Mouse (Mus musculus) heart, postnatal 10 days (tissue): ENCODE results near the gene Slc39a8. TPM values are rescaled to one million over a fixed set of nuclear protein-coding genes. Genes with fewer than 3 reads are reported as not detected.

Experiments used
- DNase-seq, 2 experiments: peaks; one replicate each; pipeline ENCODE4 v3.0.0; 2021
- intact Hi-C: fragments of 180-260 bp; cut with DNase I; formaldehyde crosslinking; loops from one replicate; pipeline ENCODE4 v1.15.1; 2025
- total RNA-seq, 2 experiments: library from RNA; stranded (reverse); gene quantifications; 2 replicates each; pipeline ENCODE4 v1.2.3; 2021

Gene Slc39a8
- 1 to 10 TPM; 5.5 to 6.2 TPM for total RNA-seq

DNA sequence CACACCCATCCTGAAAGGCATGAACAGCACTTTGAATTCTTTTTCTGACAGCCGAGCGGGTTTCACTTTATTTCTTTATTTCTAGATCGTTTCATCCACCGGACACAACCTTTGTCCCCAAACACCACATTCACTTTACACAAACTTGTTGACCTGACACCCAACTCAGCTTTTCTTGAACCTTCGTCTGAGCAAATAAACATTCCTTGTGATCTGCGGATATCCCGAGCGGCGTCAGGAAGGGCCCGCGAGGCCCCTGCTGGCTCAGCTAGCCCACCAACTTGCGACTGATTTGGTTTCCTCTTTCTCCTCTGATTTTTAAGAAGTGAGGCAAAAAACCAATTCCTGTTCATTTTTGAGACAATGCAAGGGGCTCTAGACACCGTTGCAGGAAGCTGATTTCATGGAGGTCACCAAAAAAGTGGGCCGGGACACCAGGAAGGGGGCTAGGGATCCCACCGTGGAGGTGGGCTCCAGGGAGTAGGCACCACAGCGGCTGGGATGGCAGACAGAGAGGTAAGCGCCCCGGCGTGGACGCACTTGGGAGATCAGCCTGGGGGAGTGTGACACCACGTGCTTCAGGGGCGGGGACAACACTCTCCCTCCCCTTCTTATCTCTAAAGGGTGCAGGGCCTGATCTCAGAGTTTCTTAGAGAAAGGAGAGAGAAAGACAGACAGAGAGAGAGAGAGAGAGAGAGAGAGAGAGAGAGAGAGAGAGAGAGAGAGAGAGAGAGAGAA lies at the start of gene Slc39a8:
Gene Slc39a8 (plus strand): TSS at position 264 of the 738 bp plus-strand sequence.
- intact Hi-C loops = no loop called here
- DNase-seq = peak; percentile 77 to 82

DNA sequence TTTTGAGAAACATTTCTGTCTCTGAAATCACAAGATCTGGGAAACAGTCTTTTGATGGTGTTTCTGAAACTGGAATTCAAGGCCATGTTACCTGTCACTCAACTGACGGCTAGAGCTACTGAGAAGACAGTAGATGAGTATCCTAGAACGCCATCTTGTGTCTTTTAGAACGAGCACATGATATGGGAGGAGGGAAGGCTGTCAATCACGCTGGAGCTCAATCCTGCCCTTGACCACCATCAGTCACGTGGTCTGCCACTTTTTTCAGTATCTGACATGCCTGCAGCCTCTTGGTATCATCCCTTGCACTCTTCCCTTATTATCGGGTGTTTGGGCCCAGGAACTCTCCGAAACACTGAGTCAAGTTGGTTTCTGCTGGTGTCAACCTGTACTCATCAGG lies 40.0 kb upstream of the Slc39a8 start:
- intact Hi-C loops = no loop called here
- DNase-seq = no peak

DNA sequence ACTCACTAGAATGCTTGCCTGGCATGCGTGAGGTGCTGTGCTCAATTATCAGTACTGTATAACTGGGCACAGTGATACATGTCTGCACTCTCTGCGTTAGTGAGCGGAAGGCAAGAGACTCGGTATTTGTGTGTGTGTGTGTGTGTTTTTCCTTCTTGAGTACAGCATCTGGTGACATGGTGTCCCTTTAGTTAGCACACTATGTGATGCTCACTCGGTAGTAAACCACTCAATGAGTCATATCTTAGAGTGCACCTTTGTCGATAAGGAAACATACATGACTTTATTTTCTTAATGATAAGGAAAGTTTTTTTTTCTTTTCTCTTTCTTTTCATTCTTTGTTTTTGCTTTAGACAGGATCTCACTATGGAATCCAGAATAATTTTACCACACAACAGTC lies 29.0 kb upstream of the Slc39a8 start:
- intact Hi-C loops = no loop called here
- DNase-seq = no peak

DNA sequence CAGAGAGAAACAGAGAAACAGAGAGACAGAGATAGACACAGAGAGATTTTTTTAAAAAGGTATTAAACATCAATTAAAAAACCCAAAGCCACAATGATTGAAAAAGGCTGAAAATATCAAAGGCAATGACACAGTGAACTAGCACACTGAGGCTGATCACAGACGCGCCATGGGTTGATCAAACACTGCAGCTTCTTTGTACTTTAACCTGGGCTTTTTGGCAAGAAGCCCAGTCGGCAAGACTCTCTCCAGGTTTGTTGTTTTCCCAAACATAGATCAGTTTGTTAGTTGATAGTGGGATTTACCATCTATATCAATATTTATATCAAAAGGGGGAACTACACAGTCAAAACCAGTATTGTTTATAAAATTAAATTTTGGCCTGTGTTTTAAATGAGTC lies 26.8 kb upstream of the Slc39a8 start:
- intact Hi-C loops = no loop called here
- DNase-seq = no peak

DNA sequence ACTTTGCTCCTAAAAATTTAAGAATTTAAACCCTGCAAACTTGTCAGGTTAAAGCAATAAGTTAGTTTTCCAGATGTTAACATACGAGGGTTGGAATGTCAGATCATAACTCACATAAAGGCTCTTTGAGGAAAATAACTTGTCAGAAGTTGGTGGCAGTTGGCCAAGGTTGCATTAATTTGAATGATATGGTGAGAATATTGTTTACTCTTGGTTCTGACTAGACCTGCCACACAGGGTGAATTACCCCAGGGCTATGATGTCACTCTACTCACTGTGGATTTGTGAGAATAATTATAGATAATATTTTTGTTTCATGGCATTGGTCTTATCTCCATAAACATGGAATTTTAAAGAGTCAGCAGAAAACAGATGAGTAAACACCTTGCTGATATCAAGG lies 26.4 kb upstream of the Slc39a8 start:
- no peak for DNase-seq
- intact Hi-C loops = no loop called here

DNA sequence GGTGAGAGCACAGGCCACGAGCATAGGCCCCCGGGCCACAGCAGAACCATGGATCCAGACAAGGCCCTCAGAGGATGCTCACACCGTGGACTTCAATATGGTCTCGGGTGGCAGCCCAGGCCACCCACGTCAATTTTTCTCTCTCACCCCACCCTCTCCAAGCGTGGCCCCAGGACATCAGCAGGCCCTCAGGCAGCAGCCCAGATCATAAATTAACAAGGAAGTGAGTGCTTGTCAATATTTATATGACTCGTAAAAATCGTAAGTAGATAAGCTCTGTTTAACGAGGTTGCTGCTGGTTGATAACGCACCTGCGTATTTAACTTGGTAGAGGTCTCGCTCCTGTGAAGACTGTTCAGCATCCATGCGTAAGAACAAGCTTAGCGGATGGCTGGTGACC lies 10.4 kb upstream of the Slc39a8 start:
- intact Hi-C loops = no loop called here
- no peak for DNase-seq

DNA sequence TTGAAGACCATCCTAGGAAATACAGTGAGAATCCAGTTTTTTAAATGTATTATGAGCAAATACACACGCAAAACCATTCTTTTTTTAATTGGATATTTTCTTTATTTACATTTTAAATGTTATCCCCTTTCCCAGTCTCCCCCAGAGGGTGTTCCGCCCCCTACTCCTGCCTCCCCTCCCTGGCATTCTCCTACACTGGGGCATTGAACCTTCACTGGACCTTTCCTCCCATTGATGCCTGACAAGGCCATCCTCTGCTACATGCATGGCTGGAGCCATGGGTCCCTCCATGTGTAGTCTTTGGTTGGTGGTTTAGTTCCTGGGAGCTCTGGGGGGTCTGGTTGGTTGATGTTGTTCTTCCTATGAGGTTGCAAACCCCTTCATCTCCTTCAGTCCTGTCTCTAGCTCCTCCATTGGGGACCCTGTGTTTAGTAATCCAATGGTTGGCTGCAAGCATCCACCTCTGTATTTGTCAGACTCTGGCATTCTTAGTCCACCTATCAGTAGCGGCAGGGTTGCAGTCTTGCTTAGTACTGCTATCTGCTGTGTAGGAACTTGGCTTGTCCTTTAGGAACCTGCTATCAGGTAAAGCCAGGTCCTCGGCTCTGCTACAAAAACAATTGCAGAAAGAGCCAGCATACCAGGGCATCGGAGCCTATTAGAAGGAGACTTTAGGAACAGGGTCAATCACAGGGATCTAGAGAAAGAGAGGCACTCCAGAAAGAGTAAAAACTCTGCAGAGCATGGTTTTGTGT lies 8.9 kb upstream of the Slc39a8 start:
- intact Hi-C loops = no loop called here
- no peak for DNase-seq

DNA sequence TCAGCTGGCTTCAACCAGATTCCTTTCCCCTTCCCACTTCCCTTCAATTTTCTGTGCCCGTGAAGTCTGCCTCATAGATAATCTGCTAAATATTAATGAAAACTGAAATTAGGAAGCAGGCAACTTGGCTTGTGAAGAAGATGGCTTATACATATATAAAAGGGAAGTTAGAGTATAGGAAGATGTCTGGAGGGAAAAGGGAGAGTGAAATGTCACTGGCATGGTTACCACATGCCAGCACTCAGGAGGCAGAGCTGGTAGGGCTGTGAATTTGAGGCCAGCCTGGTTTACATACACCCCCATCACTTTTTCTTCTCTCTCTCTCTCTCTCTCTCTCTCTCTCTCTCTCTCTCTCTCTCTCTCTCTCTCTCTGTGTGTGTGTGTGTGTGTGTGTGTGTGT lies 8.0 kb upstream of the Slc39a8 start:
- no peak for DNase-seq
- intact Hi-C loops = no loop called here

DNA sequence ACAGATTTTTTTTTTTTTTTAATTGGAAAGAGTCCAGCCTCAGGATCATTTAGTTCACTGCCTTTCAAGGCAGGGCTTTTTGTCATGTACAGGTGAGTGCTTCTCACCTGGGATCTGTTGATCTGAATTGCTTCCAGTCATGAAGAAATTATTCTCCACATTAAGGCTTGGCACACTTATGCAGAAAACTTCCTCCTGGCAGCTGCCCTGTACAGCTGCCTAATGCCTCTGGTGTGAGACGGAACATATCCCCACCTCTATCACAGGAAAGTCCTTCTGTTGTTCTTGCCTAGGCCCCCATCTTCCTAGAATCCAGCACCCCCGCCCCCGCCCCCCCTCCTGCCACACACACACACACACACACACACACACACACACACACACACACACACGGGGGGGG lies 643 bp upstream of the Slc39a8 start:
- intact Hi-C loops = no loop called here
- peak in 1 of 2 experiments; percentile 5 for DNase-seq

DNA sequence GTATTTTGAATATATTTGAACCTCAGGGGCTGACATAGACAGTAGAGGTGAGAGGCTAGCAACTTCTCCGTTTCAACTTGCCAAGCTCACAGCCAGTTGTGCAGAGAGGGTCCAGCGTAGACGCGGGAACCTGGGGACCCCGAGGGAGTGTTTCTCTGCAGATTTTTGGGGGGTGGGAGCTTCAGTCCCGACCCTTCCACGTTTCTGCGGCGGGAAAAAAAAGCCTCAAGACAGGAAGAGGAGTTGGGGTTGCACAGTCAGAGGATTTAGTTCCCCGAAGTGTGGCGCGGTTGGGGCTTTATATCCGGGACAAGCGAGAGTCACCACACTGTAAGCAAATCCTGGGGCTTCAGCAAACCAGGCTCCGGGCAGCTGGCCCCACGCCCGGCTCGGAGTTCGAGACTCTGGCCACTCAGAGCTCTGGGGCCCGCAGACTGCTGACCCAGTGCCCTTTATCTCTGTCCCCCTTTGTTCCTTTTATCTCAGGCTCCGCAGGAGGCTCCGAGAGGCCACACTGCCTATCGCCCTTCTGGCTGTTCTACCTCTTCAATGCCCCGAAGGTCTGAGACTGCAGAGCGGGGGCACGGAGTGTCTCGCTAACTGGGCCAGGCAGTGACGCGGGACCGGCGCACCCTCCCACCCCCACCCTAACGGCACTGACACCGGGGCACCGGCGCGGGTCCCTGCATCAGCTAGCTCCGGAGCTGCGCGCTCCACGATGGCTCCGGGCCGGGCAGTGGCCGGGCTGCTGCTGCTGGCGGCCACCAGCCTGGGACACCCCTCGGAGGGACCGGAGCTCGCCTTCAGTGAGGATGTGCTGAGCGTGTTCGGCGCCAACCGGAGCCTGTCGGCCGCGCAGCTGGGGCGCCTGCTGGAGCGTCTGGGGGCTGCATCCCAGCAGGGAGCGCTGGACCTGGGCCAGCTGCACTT lies 940 bp downstream of the Slc39a8 start:
- peak; percentile 40 to 52 for DNase-seq
- intact Hi-C loops = no loop called here

DNA sequence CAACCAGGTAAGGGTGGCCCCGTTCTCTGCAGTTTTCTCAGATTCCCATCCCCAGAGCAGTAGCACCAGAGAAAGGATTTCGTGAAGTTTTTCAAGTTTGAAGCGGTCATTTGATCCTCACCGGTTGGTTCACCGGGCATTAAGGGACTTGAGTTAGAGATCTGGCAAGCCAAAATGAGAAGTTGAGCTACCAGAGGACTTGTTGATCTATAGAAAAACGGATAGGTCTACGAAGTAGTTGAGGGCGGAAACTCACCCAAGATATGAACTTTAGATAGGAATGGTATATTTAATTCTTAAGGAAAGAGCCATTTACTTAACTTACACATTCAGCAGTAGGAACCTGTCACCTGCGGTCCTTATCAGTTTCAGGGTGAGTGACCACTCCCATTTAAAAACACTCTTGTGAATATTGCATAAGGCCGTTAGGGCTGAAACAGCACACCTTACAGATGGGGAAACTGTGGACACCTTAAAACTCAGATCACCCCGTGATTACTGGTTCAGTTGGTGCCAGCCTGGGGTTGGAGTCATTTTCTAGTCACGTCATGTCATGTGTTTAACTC lies 1.7 kb downstream of the Slc39a8 start:
- DNase-seq = no peak
- intact Hi-C loops = no loop called here

DNA sequence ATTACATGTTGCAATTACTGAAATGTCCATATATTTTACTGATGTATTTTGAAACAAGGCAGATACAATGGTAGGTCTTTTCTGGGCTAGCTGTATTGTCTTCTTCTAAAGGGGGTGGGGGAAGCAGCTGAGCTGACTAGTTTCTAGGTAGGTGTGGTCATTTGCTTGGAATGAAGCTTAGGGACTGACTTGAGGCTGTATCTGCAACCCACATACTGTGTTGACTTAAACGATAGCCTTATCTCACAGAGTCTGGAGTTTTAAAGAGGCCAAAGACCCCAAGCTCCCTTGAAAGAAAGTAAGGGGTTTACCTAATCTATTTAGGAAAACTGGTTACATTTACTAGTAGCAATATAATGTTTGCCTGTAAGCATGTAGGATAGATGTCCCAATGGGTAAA lies 2.9 kb downstream of the Slc39a8 start:
- intact Hi-C loops = no loop called here

DNA sequence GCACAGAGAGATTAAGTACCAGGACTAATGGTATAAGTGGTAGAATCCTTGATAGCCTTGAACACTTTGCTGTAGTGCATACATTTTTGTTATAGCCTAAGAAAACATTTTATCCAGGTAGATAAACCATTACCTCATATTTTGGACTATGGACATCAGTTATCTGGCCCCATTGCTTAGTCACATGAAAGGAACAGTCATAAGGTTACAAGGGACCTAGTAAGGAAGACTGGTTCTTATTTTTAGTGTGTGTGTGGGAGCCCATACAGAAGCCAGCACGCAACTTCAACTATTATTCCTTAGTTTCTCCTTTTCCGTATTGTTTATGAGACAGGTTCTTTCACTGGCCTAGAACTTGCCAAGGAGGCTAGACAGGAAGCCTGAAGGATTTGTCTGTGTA lies 7.4 kb downstream of the Slc39a8 start:
- intact Hi-C loops = no loop called here
- DNase-seq = no peak

More for the DNA sequence above, 2.9 kb downstream of the Slc39a8 start:
- no peak for DNase-seq

DNA sequence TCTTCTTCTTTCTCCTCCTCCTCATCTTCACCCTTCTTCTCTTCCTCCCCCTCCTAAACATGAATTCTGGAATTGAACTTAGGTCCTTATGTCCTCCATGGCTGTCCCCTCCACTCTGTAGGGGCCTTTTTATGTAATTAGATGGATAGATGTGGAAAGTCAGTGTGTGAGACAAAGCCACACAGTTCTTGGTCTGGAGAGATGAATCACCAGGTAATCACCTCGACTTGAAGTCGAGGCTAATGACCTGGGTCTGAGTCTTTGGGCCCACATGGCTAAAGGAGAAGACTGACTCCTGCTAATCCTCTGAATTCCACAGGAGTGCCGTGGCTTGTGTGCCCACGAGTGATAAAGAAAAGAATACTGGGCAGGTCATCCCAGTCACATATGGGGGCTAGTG lies 7.8 kb downstream of the Slc39a8 start:
- intact Hi-C loops = no loop called here
- no peak for DNase-seq

DNA sequence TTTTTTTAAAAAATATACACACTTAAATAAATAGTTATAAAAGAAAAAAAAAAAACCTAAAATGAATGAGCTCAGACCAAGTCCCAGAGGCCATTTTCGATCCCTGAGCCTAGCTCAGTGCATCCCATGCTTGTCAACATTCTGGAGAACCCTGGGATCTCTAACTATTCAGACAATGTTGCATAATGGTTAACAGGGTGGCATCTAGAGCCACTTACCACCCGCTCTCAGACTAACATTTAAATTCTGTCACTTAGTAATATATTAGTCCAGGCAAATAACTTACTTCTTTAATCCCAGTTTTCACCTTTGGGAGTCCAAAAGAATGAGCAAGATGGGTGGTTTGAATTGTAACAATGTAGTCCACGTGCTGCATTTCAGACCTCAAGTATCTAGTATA lies 9.9 kb downstream of the Slc39a8 start:
- DNase-seq = no peak
- intact Hi-C loops = no loop called here

DNA sequence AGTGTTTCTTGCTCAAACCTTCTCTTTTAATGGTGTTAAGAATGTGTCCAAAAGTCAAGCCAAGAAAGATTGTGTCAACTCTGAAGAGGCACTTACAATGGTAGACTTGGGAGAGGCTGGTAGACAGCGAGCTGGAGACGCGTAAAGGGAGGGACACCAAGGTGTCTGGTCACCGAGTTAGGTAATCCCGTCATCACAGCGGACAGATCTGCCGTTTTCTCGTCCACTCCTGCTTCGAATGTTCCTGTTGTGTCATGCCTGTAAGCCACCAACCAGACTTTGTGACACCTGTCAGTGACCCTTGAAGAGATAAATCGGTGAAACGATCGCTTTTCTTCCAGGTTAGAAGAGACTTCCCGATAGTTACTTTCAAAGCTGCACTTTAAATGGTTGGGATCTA lies 14.5 kb downstream of the Slc39a8 start:
- no peak for DNase-seq

DNA sequence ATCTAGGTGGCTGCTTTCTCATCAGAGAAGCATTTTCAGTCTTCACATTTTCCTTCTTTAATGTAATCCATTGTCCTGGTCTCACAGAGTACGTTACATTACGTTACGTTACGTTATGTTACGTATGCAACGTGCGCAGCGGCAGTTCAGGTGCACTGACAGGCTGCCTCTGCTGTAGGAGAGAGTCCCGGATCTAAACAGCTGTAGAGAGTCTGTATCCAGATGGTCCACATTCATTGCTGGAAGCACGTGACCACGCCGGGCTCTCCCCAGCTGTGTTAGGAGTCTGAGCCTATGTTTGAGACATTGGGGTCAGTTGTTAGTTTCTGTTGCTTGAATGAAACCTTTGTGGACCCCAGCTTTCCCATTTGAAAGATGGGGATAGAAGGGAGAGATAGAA lies 15.1 kb downstream of the Slc39a8 start:
- intact Hi-C loops = no loop called here
- DNase-seq = no peak

More for the DNA sequence above, 14.5 kb downstream of the Slc39a8 start:
- intact Hi-C loops = no loop called here

DNA sequence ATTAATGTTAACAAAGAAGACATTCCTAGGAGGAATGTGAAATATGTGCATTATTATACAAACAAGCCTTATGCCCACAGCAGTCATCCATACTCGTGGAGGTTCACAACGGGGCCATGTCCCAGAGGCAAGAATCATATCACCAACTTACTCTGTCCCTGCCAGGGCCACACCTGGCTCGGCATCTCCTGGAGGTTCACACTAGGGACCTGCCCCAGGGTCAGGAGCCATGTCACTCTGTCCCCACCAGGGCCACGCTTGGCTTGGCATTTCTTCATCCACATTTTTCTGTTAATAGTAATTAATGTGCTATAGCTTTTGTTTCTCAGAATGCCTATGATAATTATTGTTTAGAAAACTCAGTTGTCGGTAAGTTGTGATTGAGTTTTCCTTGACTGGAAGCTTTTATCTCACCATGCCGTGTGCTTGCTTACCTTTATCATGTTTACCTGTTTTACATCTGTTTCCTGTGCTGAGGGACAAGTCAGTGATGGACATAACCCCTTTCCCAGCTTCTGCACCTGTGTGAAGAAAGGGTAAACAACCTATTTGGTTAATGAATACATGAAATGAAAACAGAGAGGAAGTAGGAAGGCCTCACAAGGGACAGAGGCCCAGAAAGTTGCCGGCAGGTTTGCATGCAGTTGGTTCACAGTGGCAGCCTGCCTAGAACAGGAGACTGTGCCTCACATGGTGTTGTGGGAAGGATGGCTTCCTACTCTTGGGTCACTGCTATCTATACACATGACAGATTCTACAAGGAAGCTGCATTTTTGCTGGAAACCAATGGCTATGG lies 16.8 kb downstream of the Slc39a8 start:
- intact Hi-C loops = no loop called here
- no peak for DNase-seq

DNA sequence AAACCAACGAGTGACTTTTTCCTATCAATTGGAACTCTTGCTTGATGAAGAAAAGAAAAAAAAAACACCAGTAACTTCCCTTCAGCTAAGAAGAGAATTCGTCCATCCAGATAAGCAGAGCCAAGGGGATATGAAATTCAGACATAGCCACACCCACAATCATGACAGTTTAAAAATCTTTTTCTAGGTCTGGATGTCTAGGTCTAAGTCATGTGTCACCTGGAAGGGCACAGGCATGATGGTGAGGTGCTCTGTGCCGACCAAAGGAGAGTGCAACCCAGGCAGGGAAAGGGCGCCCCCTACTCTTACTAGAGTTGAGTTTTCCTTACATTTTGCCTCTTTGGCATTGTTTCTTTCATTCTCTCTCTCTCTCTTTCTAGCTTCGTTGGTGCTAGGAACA lies 18.1 kb downstream of the Slc39a8 start:
- no peak for DNase-seq
- intact Hi-C loops = no loop called here

DNA sequence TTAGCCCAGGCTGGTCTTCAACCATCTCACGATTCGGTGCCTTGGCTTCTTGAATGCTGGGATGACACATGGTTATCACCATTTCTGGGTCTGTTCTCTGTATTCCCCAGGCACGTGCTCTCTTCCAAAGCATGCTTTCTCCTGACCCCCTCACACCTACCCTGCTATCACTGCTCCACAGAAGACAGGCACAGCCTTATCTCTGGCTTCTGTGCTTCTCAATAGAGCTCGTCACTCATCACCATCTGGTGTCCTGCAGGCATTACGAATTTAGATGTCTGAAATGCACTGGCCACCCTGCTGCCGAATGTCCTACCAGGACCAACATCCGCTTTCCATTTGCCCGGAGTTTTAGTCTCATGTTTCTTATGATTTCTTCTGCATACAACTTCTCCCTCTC lies 18.6 kb downstream of the Slc39a8 start:
- DNase-seq = no peak
- intact Hi-C loops = no loop called here
